Mouse (Mus musculus) cerebellum, adult 11 months (tissue): ENCODE data around the gene Pou6f2.

Experiments
- DNase-seq: peaks from one replicate; pipeline ENCODE4 v3.0.0; 2022

Pou6f2 gene

DNA sequence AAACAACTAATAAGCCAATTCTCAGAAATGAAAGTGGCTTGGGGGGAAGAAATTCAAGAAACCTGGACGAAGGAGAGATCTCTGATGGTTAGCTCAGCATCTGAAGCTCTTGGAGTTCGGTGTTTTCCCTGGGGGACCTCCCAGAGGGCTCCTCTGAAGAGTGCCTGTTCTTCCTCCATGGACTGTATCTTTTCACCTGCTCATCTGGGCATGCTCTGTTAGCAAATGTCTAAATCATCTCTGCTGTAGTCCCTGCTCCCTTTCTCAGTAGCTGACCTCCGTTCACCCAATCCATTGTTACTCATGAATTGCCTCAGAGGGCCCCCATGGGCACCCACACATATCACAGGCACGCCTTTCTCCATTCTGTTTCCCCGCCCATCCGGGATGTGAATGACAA is at the start of gene Pou6f2:
TSS of gene Pou6f2 (minus strand) at position 101 of the 400 bp plus-strand sequence.
- no peak for DNase-seq

DNA sequence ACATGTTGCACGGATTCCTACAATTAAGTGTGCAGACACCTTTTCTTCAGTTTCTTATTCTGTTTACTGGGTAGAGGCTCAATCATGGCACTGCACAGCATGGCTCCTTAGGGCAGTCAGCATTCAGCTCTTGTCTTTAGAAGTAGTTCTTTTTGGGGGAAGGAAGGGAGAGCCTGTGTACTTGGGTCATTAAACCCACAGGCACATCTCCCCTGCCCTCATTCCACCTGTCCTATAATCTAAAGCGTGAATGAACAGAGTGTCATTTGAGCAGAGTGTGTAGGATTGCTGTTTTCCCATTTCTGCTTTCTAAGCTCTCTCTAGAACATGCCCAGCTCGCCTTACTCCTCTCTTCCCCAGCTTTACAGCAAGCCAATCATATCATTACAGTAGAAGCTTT is 42.4 kb upstream of the Pou6f2 start:
- DNase-seq, result no peak

DNA sequence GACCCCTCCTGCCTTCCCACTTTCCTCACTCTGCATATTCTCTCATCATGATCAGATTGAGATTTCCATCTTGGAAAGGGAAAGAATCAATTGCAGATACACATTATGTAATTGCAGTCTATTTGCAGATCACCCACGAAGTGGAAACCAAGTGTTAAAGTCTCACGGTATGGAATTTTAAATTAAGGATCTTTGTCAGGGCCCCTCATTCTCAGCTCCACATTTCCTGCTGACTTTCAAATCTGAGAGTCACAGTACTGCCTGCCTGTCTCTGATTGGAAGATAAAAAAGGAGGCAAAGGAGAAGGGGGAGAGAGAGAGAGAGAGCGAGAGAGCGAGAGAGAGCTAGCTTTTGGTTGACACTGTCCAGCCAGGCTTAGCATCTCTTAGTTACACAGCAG is 9.8 kb downstream of the Pou6f2 start:
- no peak for DNase-seq

DNA sequence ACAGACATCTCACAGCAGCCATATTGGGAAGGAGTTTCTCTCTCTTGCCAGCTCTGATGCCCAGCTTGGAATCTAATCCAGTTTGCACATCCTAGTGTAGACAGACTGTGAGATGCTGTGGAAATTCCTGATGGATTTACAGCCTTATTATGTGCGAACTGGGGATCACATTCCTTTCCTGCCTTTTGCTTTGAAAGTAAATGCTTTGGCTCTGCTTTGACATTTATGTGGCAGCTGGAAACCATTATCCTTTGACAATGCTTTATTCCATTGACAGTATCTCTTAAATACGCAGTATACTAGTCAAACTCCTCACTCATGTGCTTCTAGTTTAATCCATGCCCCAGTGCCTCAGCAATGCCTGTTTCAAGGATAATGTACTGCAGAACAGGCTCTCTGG is 34.1 kb downstream of the Pou6f2 start:
- no peak for DNase-seq

DNA sequence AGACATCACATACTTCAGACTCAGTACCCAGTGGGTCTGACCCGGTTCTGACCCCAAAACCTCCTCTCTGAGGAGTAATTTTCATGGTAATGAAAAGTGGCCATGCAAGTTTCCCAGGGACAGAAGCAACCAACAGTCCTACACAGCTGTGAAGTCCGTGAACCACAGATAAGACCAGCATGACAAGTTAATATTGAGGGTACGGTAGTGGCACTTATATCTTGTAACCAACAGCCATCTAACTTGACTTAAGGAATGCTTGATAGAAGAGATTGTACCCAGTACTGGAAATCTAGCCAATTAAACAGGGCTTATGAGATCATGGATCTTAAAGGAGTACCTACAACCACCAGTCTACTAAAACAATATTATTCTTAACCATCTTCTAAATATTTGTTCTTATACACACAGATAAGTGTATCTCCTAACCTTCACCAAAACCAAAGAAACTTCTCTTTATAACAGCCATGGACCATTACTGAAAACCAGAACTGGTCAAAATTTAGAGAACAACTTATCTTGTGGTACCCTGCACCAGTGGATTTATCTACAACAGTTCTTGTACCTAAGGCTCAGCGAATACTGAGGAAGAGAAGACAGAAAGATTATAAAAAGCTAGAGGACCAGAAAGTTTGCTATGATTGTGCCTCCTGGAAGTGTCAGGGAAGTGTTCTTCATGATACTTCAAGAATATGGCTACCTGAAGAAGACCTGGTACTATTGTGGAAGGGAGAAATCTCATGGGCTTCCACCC is 52.7 kb downstream of the Pou6f2 start:
- DNase-seq, result no peak

DNA sequence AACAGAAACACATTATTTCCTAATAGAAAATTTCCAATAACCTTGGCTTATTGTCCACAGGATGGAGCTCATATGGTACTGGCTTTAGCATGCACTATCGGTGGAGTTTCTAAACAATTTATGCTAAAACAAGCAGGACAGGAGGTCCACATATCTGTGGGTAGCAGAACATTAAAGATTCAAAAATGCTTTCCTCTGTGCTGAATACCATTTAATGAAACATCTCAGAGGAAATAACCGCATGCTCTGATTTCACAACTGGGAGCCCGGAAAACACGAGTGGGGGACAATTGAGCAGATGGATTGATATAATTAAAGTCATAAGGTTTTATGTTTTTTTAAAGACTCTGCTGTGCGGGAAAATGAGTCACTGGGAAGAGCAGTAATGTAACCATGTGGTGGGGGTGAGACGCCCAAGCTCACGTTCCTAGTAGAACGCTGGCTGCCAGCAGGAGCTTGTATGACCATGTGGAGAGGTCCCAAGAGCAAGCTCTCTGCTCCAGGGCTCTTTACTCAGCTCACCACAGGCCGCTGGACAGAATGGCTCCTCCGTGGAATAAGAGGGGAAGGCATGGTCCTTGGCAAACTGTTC is 58.5 kb downstream of the Pou6f2 start:
- DNase-seq, result no peak

DNA sequence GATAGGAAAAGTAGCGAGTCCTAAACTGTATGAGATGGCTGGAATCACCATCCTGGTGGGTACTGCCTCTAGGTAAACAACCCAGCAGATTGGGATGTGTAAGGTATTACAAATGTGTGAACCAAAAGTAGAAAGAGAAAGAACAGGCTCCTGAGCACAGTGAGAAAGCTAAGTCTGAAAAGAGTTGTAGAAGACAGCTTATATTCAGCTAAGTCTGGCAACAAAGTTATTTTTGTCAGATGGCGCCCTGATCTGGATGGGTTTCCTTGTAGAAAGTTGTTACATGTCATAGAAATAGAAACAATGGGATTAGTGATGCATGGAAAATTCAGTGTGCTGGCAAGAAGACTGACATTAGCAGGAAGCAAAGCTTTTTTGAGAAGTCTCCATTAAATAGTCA is 59.5 kb downstream of the Pou6f2 start:
- DNase-seq, result no peak

DNA sequence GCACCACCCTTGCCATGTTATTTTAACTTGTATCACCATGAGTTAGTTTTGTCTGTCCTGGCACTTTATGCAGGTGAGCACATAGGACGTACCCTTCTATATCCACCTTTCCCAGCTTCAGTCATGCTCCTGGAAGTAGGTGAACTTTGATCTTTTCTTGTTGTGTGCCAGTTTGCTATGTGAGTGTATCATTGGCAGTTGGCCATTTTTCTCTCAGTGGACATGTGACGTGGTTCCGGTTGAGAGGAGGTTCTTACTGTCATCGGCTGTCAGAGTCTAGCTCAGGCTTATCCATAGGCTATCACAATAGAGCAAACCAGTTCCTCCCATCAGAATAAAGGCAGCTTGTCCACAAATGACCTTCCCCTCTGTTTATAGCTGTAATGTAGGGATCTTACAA is 63.5 kb downstream of the Pou6f2 start:
- DNase-seq, result no peak

DNA sequence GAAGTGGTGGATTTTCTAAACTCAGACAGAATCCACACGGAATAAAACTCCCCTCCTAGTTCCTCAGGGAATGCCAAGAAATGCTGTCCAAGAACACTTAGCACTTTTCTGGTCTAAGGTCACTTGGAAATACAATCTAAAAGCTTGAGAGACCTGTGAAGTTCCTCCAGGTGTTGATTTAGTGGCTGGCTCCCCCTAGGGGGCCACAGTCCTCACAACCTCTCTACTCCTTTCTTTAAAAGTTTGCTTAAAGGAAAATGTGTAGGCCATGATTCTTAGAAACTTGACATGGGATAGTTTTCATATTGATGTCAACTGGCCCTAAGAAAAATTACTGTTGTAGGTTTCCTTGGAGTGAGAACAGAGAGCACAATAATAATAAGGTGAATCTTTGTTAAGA is 64.9 kb downstream of the Pou6f2 start:
- DNase-seq, result no peak

DNA sequence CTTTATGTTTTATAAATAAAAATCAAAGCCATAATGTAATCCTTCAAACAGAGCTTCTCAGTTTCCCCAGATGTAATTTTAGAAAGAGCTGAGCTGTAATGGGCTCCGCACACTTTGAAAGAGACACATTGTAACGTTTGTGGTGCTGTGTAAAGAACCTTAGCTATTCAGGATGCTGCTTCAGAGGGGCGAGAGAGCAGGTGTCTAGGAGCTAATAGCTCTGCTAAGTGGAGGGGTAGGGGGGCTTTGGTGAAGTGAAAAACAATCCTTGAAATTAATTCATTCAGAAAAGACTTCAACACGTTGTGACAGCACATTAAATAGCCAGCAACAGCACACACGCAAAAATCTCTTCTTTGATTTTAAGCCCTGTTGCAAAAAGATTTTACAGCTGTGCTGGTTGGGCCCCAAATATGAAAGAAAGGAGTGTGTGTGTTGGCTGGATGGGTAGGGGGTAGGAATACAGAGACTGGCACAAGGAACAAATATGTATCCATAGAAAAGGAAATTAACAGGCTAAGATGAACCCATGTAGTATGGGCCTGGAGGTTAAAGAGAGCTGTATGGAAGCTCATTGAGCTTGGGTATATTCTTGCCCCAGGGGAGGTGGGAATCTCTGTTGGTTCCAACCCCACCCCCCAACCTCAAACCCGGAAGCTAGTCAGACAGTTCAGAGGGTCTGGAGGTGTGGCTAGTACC is 73.4 kb downstream of the Pou6f2 start:
- no peak for DNase-seq

DNA sequence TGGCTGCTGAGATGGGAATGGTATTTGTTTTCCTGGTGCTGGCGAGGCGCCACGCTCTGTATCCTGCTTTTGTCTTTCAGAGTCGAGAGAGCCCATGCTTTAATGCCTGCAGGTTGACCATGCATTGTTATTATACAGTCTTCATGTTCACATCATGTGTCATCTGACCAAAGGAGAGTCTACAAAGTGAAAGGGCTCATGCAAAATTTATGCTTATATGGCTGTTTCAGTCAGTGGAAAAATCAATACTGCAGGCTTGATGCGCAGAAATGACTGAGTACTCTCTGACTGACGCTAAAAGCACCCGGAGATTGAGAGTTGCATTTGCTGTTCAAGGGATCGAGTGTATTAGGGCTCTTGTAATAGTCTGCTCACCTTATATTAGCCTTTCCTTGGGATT is 74.1 kb downstream of the Pou6f2 start:
- no peak for DNase-seq

DNA sequence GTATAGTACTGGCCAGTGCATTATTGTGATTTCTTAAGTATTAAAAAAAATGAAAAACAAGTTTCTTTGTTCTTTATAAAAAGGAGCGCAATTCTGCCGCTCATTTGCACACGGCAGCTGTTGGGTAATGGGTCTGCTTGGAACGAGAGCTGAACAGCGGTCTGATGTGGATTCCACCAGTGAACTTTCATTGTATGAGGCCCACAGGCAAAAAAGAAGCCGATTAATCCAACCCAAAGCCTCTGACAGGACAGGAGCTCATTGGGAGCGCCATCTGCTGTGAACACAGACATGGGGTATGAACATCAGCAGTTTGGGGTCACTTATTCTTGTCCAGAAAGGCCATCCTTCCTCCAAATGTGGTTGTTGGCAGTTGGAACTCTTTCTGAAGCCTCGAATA is 84.9 kb downstream of the Pou6f2 start:
- no peak for DNase-seq

DNA sequence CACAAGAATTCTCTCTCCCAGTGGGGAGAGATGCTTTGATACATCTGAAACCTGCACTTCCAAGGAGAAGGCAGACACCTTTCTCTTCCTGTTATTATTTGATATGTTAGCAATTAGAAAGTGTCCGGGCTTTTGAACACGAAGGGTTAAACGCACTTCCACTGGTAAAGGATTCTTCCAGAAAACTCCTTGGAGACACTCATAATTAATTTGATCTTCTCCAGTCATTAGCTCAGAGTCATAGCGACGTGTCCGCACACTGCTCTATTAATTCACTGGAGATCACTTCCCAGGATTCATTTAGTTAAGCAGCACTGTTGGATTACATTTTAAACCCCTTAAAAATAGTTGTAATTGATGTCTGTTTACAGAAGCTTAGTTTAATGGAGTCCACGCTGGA is 88.5 kb downstream of the Pou6f2 start:
- DNase-seq, result no peak

DNA sequence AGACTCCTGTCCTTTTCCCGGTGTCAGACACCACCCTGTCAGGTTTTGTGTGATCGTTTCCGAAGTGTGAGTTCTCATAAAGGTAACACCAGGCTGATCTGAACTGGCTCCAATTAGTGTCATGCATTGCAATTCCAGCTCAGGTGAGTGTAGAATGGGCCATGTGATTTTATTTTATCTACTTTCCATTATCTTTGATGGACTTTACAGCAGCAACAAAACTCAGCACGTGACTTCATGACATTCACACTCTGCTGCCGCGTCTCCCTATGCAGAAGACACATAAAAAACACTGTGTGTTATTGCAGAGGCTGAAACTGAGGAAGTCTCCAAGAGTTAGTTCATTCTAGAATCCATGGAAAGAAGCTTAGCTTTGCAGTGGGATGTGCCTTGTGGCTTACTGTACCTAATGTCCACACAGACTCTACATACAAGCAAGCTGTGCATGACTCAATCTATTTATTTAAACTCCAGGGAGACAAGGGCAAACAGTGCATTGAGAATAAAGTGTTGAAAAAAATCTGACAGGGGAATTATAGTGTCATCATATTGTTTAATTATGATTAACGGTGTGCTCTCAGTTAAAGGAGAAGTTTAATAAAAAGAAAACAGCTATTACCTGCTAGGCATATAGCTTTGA is 90.9 kb downstream of the Pou6f2 start:
- no peak for DNase-seq

DNA sequence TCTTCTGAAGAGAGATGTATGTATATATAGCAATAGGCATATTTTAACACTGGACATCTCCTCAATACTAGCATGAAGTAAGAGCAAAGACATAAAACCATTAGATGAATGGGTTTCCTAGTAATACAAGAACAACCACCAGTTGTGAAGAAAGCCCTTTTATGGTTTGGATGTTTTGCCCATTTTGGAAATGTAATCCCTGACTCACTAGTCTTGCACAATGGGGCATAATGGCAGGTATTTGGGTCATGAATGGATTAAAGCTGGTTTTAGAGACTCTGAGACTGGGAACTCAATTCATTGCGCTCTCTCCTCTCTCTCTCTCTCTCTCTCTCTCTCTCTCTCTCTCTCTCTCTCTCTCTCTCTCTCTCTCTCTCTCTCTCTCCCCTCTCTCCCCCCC is 97.5 kb downstream of the Pou6f2 start:
- no peak for DNase-seq

DNA sequence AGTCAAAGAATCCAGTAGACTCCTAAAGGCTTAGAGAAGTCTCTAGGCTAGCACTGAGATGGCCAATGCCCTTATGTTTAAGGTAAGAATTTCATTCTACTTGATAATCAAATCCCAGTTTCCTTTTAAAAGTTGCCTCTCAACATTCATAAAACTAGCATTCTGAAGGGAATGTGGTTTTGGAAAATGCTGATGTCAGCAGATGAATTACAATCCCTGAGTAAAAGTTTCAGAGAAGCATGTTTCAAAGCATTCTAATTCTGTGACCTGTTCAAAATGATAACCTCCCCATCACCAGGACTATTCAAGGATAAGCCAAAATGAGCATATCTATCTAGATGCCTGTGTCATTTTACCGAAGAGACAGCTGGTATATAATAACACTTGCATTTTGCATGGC is 104.0 kb downstream of the Pou6f2 start:
- no peak for DNase-seq

DNA sequence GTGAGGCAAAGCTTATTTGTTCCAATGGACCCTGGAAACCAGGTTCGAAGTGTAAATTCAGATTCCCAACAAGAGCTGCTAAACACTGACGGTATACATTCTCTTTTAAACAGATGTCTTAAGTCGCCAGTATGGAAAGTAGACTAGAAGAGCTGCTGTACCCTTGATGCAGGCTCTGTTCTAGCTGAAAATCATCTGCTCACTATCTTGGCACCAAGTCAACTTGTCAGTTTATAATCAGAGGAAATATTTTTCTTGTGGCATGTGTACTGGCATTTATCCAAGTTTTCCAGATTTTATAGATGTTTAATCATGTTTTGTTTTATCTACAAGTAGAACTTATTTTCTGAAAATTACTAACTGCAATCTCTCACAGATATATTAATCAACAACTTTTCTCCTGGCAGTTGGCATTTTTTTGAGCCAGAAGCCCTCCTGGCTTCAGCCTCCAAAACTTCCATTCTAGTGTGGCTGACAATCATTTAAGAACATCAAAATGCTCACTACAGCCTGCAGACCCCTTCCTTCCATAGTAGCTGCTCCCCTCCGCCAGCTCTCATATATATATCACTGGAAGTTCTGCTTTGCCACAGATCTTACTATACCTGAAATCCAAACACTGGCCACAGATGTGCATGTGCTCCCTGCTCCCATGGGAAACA is 107.1 kb downstream of the Pou6f2 start:
- DNase-seq, result no peak

DNA sequence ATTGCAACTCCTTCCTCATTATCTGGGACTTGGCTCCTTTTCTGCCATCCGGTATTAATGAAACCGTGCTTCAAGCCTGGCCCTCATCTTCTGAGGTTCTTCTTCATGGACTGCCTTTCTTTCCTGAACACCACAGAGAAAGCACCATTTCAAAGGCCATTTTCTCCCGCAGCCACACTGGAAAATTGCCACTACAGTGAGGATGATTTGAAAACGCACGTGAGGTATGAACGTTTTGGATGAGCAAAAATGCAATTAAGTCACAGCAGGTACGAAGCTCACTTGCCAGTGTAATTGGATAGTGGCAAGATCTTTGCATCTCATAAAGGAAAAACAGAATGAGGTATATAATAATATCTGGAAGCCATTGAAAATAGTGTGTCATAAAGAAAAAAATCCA is 110.0 kb downstream of the Pou6f2 start:
- DNase-seq, result no peak

DNA sequence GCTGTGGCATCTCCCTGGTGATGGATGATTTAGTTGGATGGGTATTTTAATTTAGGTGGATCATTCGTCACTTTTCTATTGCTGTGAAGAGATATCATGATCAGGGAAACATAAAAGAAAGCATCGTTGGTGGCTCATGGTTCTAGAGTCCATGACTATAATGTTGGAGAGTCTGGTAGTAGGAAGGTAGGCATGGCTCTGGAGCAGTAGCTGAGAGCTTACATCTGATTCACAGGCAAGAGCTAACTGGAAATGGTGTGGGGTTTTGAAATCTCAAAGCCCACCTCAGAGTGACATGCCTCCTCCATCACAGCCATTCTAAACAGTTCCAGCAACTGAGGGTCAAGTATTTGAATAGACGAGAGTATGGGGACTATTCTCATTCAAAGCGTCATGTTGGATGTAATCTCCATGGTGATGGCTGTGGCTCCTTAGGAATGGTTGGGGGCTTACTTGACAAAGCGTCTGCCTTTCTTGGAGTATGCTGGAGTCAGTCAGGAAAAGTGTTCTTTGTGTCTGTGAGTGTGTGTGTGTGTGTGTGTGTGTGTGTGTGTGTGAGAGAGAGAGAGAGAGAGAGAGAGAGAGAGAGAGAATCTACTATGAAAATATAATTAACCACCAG is 115.0 kb downstream of the Pou6f2 start:
- no peak for DNase-seq

DNA sequence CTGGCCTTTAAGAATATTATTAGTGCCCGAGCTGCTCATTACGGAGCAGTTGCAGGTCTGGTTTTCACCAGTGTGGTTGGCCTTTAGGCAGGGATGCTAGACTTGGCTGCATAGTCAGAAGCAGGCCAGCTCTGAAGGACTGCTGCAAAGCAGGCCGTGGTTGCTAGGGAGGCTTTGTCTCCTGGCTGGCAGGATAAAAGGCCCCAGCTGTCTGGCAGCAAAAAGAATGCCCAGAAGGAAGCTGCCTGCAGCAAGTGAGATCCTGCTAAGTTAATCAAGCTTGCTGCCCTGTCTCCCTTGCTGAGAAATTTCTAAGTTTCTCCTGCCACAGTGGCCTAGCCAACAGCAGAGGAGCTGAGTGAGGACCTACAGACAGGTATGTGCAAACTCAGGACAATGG is 116.4 kb downstream of the Pou6f2 start:
- no peak for DNase-seq

DNA sequence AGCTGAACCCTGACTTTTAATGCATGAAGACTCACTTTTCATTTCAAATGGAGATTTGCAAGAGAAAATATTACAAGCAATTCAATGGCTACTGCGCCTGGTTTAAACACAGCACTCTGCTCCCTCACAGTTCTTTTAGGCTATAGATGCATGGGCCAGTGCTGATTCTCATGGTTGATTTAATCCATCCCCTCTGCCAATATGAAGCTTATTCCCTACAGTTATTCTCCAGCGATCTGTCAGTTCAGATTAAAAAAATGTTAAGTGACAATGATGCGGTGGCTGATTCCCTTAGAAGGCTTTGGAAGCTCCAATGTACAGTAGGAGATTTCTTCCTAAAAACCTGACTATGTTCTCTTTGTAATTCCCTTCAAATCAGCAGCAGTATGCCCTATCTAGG is 144.4 kb downstream of the Pou6f2 start:
- DNase-seq, result no peak

DNA sequence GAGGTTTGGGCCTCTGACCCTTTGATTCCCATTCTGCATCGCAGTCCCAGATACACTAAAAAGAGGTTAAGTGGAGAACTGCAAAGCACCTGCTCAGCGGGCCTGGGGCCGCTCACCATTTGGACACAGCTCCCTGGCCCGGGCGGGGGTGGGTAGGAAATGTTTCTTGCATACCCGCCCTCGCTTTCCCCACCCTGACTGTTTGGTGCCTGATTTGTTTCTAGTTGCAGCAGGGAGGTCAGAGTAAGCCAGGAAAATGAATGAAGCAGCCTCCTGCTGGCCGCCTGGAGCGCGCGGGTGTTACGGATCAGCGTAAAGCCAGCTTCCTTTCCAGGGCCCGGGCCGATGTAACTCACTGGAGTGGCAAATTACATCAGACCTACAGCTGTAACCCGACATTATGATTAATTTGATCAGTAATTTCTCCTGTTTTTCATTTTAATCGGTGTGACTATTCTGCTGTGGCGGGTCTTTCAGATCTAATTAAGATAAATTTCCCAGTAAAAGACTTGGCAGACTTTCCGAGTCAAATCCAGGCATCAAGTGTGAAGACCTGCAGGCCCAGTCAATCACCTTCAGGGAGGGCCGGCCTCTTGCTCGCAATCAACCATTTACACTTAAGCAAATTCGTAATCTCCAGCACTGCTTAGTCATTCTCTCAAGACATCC is 178.8 kb downstream of the Pou6f2 start:
- DNase-seq, result peak; percentile 0
